Mouse (Mus musculus) embryonic fibroblast, embryonic 13.5 days (primary cell): ENCODE data around the gene Sh2d4b. TPM values are rescaled to one million over a fixed set of nuclear protein-coding genes. Genes with fewer than 3 reads are reported as not detected.

ENCODE experiments used
- H3K27ac ChIP-seq: 2 replicates; pipeline ENCODE4 v1.5.1; 2012; ENCODE audit warnings: low read length, control low read depth, inconsistent platforms; ENCODE audit not compliant: insufficient read depth
- H3K4me1 ChIP-seq: 2 replicates; pipeline ENCODE4 v1.6.1; 2011; ENCODE audit warnings: low read length; ENCODE audit not compliant: control insufficient read depth, insufficient read depth
- H3K4me3 ChIP-seq: 2 replicates; pipeline ENCODE4 v1.5.1; 2011; ENCODE audit warnings: mild to moderate bottlenecking, control low read depth, low read length; ENCODE audit not compliant: insufficient read depth
- CTCF ChIP-seq: IDR thresholded peaks from 2 replicates; pipeline ENCODE4 v1.5.1; 2011; ENCODE audit warnings: mild to moderate bottlenecking, control low read depth, low read length, moderate library complexity, borderline replicate concordance; ENCODE audit not compliant: insufficient read depth
- POLR2A ChIP-seq: IDR thresholded peaks from 2 replicates; pipeline ENCODE4 v1.6.1; 2011; ENCODE audit warnings: low read depth, mild to moderate bottlenecking, control low read depth, low read length, moderate library complexity
- polyA plus RNA-seq: library from polyadenylated mRNA; stranded (reverse); fragments of >200 nt; gene quantifications from 2 replicates; pipeline ENCODE4 v1.2.4, GENCODE M21; 2011; ENCODE audit warnings: low read depth; ENCODE audit not compliant: missing spikeins, insufficient read length

Sh2d4b gene
- polyA plus RNA-seq, 1 experiment: 0.26 TPM

DNA sequence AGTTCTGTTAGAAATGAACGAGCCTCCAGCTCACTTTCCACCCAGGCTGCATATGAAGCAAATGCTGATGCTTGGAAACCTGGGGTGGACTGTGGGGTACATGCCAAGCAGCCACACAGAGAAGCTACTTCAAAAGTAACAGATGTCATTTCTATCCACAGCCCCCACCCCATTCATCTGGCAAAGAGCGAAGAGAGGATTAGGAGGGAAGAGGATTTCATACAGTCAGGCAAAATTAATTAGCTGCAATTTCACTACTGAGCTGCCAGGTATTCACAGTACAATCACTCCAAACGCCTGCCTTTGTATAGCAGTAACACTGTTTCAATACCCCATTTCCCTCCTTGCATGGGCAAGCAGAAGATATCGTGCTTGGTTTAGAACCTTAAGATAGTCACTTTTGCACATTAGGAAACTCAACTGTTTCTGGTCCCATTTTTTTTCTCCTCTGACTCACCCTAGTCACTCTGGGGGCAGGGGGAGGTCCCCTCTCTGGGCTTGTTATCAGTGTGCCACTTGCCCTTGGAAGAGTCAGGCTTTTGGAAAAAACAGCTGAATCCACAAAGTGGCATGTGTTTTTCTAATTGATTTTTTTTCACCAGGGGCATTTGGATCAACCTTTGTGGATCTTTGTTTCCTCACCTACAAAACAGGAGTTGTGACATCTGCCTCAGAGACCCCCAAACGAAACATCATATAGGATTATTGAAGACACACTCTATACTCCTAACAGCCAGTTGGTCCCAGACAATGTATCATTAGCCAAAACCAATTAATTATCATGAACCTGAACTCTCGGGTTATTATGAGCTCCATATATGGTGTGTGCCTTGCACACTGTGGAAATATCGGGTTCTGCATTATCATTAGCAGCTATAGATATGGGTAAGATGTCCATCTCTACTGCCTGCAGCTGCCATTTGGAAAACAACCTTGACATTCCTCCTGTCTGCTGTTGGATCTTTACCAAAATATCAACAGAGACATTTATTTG, 123.7 kb downstream of the Sh2d4b start:
- Histone ChIP-seq H3K4me1 (no peaks in the 10 kb centered on the region), H3K27ac (no peak overlapping the region), H3K4me3 (no peak overlapping the region)
- no peak for TF ChIP-seq CTCF
- TF ChIP-seq POLR2A: no peak

Other genes with a start within 250 kb of the Sh2d4b start
- 17.7 and 22.0 TPM in 2 replicates for gene Tspan14, start 73.5 kb upstream of the Sh2d4b start, polyA plus RNA-seq
- gene Fam213a, start 120.5 kb upstream of the Sh2d4b start, polyA plus RNA-seq: 8.7 and 11.3 TPM in 2 replicates
- gene Dydc2, start 175.9 kb upstream of the Sh2d4b start, polyA plus RNA-seq: not detected in 2 replicates
- not detected in 2 replicates for gene Dydc1, start 179.6 kb upstream of the Sh2d4b start, polyA plus RNA-seq
- gene Mat1a, start 211.8 kb upstream of the Sh2d4b start, polyA plus RNA-seq: not detected in 2 replicates
- not detected in 2 replicates for gene Sftpa1, start 238.5 kb upstream of the Sh2d4b start, polyA plus RNA-seq